34 mouse cellular contexts compared by ENCODE assay signal in genomic region chr17:75509257-75509656, GRCm38 (mm10).
"Had no signal": no experiment of that assay in that cellular context is flagged by ENCODE, and none has a peak within 500 bp of the region (broad histone marks: within the 10 kb centered on the region; RNA-seq: fewer than 3 reads in every experiment).

No protein-coding gene starts in this region.

- H3K4me1 ChIP-seq: heart, embryonic 10.5 days; heart, embryonic 12.5 days; heart, embryonic 13.5 days; heart, embryonic 15.5 days; hindbrain, embryonic 10.5 days; hindbrain, embryonic 12.5 days; hindbrain, embryonic 13.5 days; hindbrain, embryonic 15.5 days; intestine, embryonic 15.5 days; kidney, embryonic 15.5 days had no signal

- H3K9ac ChIP-seq: heart, embryonic 12.5 days; heart, embryonic 13.5 days; heart, embryonic 15.5 days; hindbrain, embryonic 12.5 days; hindbrain, embryonic 13.5 days; hindbrain, embryonic 14.5 days; hindbrain, embryonic 15.5 days; intestine, embryonic 15.5 days; kidney, embryonic 15.5 days had no signal

- H3K4me3 ChIP-seq: heart, embryonic 10.5 days; heart, embryonic 12.5 days; heart, embryonic 13.5 days; heart, embryonic 15.5 days; hindbrain, embryonic 10.5 days; hindbrain, embryonic 12.5 days; hindbrain, embryonic 13.5 days; hindbrain, embryonic 15.5 days; intestine, embryonic 15.5 days; kidney, embryonic 15.5 days; layer of hippocampus, adult 2 months; left cerebral cortex, adult 2 months had no signal

- DNase-seq: heart, postnatal 10 days; heart, postnatal 14 days; heart, postnatal 36 days; heart, postnatal 4 days; kidney, adult 11 months; kidney, adult 18-20 months; kidney, adult 2 months; kidney, adult 8-10 months; kidney, adult 9 months; kidney, postnatal 10 days; kidney, postnatal 14 days; kidney, postnatal 25 days; kidney, postnatal 36 days; kidney, postnatal 4 days; layer of hippocampus, adult 9-11 months; layer of hippocampus, postnatal 36 days had no signal

- ATAC-seq: hindbrain, embryonic 16.5 days; hindbrain, postnatal 0 days; inflammation-experienced regulatory T-cells, adult 6 months; intestine, embryonic 15.5 days had no signal

- H3K4me2 ChIP-seq: heart, embryonic 11.5 days; heart, embryonic 12.5 days; heart, embryonic 13.5 days; heart, embryonic 15.5 days; hindbrain, embryonic 12.5 days; hindbrain, embryonic 13.5 days; hindbrain, embryonic 14.5 days; hindbrain, embryonic 15.5 days; intestine, embryonic 15.5 days; kidney, embryonic 15.5 days had no signal

- H3K27ac ChIP-seq: heart, embryonic 10.5 days; heart, embryonic 13.5 days; heart, embryonic 15.5 days; hindbrain, embryonic 10.5 days; hindbrain, embryonic 12.5 days; hindbrain, embryonic 13.5 days; hindbrain, embryonic 14.5 days; hindbrain, embryonic 15.5 days; hindbrain, postnatal 0 days; intestine, embryonic 15.5 days; kidney, embryonic 15.5 days; kidney, postnatal 0 days; layer of hippocampus, adult 2 months; left cerebral cortex, adult 2 months had no signal

- H3K9me3 ChIP-seq: heart, embryonic 10.5 days; heart, embryonic 12.5 days; heart, embryonic 13.5 days; heart, embryonic 15.5 days; hindbrain, embryonic 10.5 days; hindbrain, embryonic 12.5 days; hindbrain, embryonic 13.5 days; hindbrain, embryonic 15.5 days; intestine, embryonic 15.5 days; kidney, embryonic 15.5 days had no signal

- H3K36me3 ChIP-seq: heart, embryonic 10.5 days; heart, embryonic 15.5 days; hindbrain, embryonic 10.5 days; hindbrain, embryonic 12.5 days; hindbrain, embryonic 13.5 days; hindbrain, embryonic 15.5 days; intestine, embryonic 15.5 days; kidney, embryonic 15.5 days had no signal

- H3K27me3 ChIP-seq: heart, embryonic 12.5 days; heart, embryonic 13.5 days; heart, embryonic 15.5 days; hindbrain, embryonic 12.5 days; hindbrain, embryonic 13.5 days; hindbrain, embryonic 15.5 days; intestine, embryonic 15.5 days; kidney, embryonic 15.5 days had no signal
